Mouse (Mus musculus) midbrain, postnatal 0 days (tissue): ENCODE data around the gene Hexdc. TPM values are rescaled to one million over a fixed set of nuclear protein-coding genes. Genes with fewer than 3 reads are reported as not detected.

Experiments
- ATAC-seq: fragments of 200-750 bp; cut with Nextera tagmentation; 2 replicates; pipeline ENCODE4 v1.8.0; 2017; ENCODE audit warnings: moderate number of reproducible peaks, mild to moderate bottlenecking, moderate TSS enrichment, moderate library complexity; ENCODE audit not compliant: low FRiP score
- DNase-seq: peaks from one replicate; pipeline ENCODE4 v3.0.0-alpha.2; 2015; ENCODE audit warnings: low spot score
- H3K27ac ChIP-seq: fragments of 300-500 bp; sonication (generic); 2 replicates; pipeline ENCODE4 v1.5.1; 2014; ENCODE audit warnings: low read depth, mild to moderate bottlenecking, low read length, mixed read lengths
- H3K27me3 ChIP-seq: fragments of 300-500 bp; sonication (generic); 2 replicates; pipeline ENCODE4 v1.6.1; 2014; ENCODE audit warnings: low read length, control low read depth, mixed read lengths; ENCODE audit not compliant: insufficient read depth
- H3K36me3 ChIP-seq: fragments of 300-500 bp; sonication (generic); 2 replicates; pipeline ENCODE4 v1.6.1; 2014; ENCODE audit warnings: low read length, control low read depth, mixed read lengths; ENCODE audit not compliant: insufficient read depth
- H3K4me1 ChIP-seq: fragments of 300-500 bp; sonication (generic); 2 replicates; pipeline ENCODE4 v1.6.1; 2014; ENCODE audit warnings: mild to moderate bottlenecking, control low read depth, antibody characterized with exemption, low read length, mixed read lengths; ENCODE audit not compliant: insufficient read depth
- H3K4me2 ChIP-seq: fragments of 300-500 bp; sonication (generic); 2 replicates; pipeline ENCODE4 v1.6.1; 2014; ENCODE audit warnings: low read depth, mild to moderate bottlenecking, low read length, mixed read lengths; ENCODE audit not compliant: poor library complexity, severe bottlenecking
- H3K4me3 ChIP-seq: fragments of 300-500 bp; sonication (generic); 2 replicates; pipeline ENCODE4 v1.5.1; 2014; ENCODE audit warnings: low read depth, mild to moderate bottlenecking, low read length, moderate library complexity
- H3K9ac ChIP-seq: fragments of 300-500 bp; sonication (generic); replicated peaks from 2 replicates; pipeline ENCODE4 v1.6.1; 2014; ENCODE audit warnings: mild to moderate bottlenecking, low read length, moderate library complexity, mixed read lengths; ENCODE audit not compliant: poor library complexity, severe bottlenecking
- H3K9me3 ChIP-seq: fragments of 300-500 bp; sonication (generic); 2 replicates; pipeline ENCODE4 v1.6.1; 2016; ENCODE audit warnings: low read length, control low read depth
- CTCF ChIP-seq: IDR thresholded peaks from 2 replicates; pipeline ENCODE4 v1.5.1; 2016; ENCODE audit warnings: antibody characterized with exemption, mild to moderate bottlenecking
- WGBS: fragments of 180-500 bp; shearing (Covaris S2); extraction: QIAGEN DNeasy Blood & Tissue Kit; methylation state at CpG from one replicate; pipeline ENCODE4 v1.1.7; 2014; 5-methylcytosine and 5-hydroxymethylcytosine counted together
- polyA plus RNA-seq: library from polyadenylated mRNA; unstranded; fragments of >200 nt; fragmentation: Nextera tagmentation; extraction: Ambion mirVana; gene quantifications from 2 replicates; pipeline ENCODE4 v1.2.1, GENCODE M21; 2015
- total RNA-seq: library from RNA; depleted of rRNA; stranded (reverse); fragments of >200 nt; gene quantifications from 2 replicates; pipeline ENCODE4 v1.2.3, GENCODE M21; 2014

Hexdc gene
- total and polyA plus RNA-seq, 2 experiments from 2014 or later = 38.1 to 87.4 TPM

DNA sequence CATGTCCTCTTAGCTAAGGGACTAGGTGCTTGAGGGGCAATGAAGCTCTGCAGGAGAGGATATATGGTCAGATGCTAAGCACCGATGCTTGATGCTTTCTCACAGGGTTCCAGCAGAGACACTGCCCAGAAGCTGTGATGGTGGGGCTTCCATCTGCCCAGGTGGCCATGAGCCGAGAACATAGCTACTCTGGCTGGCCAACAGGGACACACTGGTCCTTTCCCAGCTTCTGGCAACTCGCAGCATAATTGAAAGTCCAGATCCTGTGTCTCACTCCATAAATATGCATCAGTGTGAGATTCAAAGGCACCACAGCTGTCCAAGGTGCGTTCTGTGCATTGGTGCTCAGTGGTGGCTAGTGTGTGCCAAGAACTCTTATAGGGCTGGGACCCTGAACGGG lies 31.0 kb upstream of the Hexdc start:
- no peak for TF ChIP-seq CTCF
- no peak overlapping the region for H3K4me2 ChIP-seq
- no peaks in the 10 kb centered on the region for H3K27me3 ChIP-seq
- ATAC-seq (no peak), DNase-seq (peak; percentile 3)
- no peaks in the 10 kb centered on the region for H3K9me3 ChIP-seq
- H3K4me1 ChIP-seq = 0 out of 2 replicates have a peak, but pooled peaks cover 5% of the 10 kb centered on the region
- WGBS = 61% methylated on average over 5 of the region's 5 CpGs
- no peak overlapping the region for H3K4me3 ChIP-seq
- H3K27ac ChIP-seq = no peak overlapping the region
- H3K36me3 ChIP-seq = no peaks in the 10 kb centered on the region
- H3K9ac ChIP-seq = no peak overlapping the region

DNA sequence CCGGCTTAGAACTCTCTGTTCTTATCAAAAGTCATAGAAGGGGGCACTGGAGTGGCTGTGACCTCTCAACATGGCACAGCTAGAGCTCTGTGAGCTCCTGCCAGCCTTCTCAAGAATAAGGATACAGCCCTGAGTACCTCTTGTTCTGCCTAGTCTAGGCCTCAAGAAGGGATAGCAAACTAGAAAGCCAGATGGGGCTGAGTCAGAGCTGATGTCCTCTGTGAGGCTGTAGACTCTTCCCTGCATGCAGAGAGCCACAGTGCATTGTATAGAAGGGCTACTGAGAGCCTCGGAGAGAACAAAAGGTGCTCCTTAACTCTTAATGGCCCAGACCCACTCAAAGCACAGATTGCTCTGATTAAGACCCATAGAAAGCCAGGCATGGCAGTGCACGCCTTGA lies 30.0 kb upstream of the Hexdc start:
- Histone ChIP-seq H3K4me3 (no peak overlapping the region), H3K4me1 (0 out of 2 replicates have a peak, but pooled peaks cover 5% of the 10 kb centered on the region), H3K27me3 (no peaks in the 10 kb centered on the region), H3K27ac (no peak overlapping the region), H3K36me3 (no peaks in the 10 kb centered on the region; the same call in 1 of the 2 replicates), H3K9me3 (no peaks in the 10 kb centered on the region), H3K4me2 (no peak overlapping the region), H3K9ac (no peak overlapping the region)
- WGBS = 46% methylated on average over 3 of the region's 3 CpGs
- TF ChIP-seq CTCF = no peak
- DNase-seq (no peak), ATAC-seq (no peak)

DNA sequence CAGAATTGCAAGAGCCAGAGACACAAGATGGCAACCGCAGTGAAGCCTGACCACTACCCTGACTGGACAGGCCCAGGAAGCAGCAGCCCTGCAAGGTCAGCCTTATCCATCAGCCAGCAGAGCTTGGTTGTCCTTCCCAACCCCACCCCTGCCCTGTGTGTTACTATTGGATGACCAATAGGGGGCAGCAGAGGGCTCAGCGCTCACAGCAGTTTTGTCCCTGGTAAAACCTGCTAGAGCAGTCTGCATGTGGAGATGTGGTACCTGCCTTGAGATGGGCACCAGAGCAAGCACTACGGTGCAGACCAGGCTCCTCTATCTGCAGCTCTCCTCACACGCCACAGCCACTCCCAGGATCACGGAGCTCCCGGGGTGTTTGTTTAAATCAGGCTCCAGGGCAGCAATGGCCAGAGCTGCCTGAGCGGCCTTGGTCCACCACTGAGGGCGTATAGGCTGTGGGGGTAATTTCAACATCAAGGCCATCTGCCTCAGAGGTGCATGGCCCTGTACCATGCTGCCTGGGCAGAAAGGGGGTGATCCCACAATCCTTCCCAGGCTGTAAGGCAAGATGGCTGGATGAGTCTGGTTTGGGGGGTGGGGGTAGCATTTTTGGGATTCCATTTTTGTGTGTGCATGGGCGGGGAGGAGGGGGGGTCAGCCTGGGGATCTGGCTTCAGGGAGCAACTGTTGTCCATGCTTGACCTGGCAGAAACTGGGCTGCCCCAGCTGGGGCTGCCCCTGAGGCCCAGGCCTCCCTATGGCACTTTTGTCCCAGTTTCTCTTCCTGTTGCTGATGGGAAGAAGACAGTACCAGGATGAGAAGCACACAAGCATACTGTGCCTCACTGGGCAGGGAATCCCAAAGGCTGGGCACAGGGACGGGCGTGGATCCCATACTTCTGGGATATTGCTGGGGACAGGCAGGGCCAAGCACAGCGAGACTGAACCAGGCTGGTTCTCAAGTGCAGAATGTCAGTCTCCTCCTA lies 27.7 kb upstream of the Hexdc start:
- H3K9me3 ChIP-seq = no peaks in the 10 kb centered on the region
- H3K4me3 ChIP-seq = no peak overlapping the region
- H3K4me2 ChIP-seq = no peak overlapping the region
- H3K4me1 ChIP-seq = 0 out of 2 replicates have a peak, but pooled peaks cover 5% of the 10 kb centered on the region
- 0 out of 2 replicates have a peak overlapping the region, but pooled peaks have one; percentile 32 for H3K27ac ChIP-seq
- 56% methylated on average over 12 of the region's 12 CpGs for WGBS
- peak; percentile 66 for DNase-seq
- H3K36me3 ChIP-seq = peaks cover 9% of the 10 kb centered on the region
- H3K9ac ChIP-seq = no peak overlapping the region
- TF ChIP-seq CTCF = peak; percentile 80
- no peak for ATAC-seq
- H3K27me3 ChIP-seq = no peaks in the 10 kb centered on the region

DNA sequence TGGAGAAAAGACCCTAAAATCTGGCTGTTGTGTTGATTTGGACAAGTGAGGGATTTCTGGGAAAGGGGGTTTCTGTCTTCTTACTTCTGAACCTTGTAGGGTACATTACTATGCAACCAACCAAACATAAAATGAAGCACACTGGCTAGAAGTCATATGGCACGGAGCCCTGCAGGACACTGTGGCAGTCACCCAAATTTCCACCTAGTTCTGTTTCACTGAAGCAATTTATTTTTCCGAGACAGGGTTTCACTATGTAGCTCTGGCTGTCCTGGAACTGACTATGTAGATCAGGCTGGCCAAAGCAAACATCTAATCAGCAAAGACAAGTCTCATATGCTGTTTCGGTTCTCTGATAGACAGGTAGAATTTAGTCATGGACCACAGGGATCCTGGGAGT lies 14.6 kb upstream of the Hexdc start:
- no peak overlapping the region for H3K4me3 ChIP-seq
- H3K4me2 ChIP-seq = no peak overlapping the region
- no peaks in the 10 kb centered on the region for H3K9me3 ChIP-seq
- H3K4me1 ChIP-seq = no peaks in the 10 kb centered on the region
- no peak overlapping the region for H3K9ac ChIP-seq
- DNase-seq (no peak), ATAC-seq (no peak)
- no peak overlapping the region for H3K27ac ChIP-seq
- TF ChIP-seq CTCF = no peak
- H3K36me3 ChIP-seq = peaks cover 19% of the 10 kb centered on the region
- H3K27me3 ChIP-seq = no peaks in the 10 kb centered on the region
- WGBS = 81% methylated on average over 3 of the region's 3 CpGs

DNA sequence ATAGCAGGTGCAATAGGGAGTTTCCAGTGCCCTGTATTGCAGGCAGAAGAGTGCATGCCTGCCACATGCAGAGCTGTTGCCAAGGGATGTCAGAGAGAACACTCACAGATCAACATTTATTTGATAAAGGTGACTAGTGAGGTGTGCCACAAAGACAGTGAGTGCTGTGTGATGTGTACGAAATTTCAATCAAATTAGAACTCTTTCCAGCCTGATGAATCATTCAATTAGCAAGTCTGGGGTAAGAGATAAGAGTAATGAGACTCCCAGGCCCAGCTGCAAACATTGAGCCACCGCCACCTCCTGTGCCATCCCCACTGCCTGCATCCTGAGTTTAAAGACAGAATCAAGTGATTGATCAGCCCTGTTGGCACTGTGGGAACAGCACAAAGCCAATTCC lies 11.5 kb upstream of the Hexdc start:
- Histone ChIP-seq H3K4me1 (no peaks in the 10 kb centered on the region), H3K9me3 (no peaks in the 10 kb centered on the region), H3K9ac (no peak overlapping the region), H3K36me3 (peaks cover 19% of the 10 kb centered on the region), H3K27me3 (no peaks in the 10 kb centered on the region), H3K27ac (no peak overlapping the region), H3K4me2 (no peak overlapping the region), H3K4me3 (no peak overlapping the region)
- DNase-seq (no peak), ATAC-seq (no peak)
- no peak for TF ChIP-seq CTCF
- WGBS = 76% methylated on average over 2 of the region's 2 CpGs

DNA sequence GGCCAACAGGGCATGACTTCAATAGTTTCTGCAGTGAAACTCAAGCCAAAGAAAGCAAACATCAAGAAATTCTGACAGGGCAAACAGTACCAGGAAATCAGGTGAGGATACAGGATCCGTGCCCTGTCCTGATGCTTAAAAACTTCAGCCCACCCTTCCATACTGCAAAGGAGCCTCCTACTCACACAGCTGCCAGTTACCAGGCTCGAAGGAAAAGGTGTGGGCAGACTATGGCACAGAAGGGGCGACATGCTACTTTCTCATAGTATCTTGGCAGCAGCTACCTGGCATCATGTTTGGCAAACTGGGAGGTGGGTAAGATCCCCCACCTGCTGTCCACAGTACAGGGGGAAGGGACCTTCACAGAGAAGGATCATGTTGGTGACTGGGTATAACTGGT lies 10.8 kb upstream of the Hexdc start:
- DNase-seq (no peak), ATAC-seq (no peak)
- H3K4me2 ChIP-seq = no peak overlapping the region
- 91% methylated on average over 3 of the region's 3 CpGs for WGBS
- H3K27ac ChIP-seq = no peak overlapping the region
- no peaks in the 10 kb centered on the region for H3K27me3 ChIP-seq
- peaks cover 19% of the 10 kb centered on the region for H3K36me3 ChIP-seq
- H3K9ac ChIP-seq = no peak overlapping the region
- no peak for TF ChIP-seq CTCF
- H3K9me3 ChIP-seq = no peaks in the 10 kb centered on the region
- no peak overlapping the region for H3K4me3 ChIP-seq
- H3K4me1 ChIP-seq = no peaks in the 10 kb centered on the region
